Mouse (Mus musculus) neural tube, embryonic 12.5 days (tissue): Measurements from ENCODE around the gene Selenbp1. TPM values are rescaled to one million over a fixed set of nuclear protein-coding genes. Genes with fewer than 3 reads are reported as not detected.
"Not testable (repeated sequence)": the region's sequence is repeated elsewhere in the genome, so short reads cannot be mapped to it uniquely, and the experiment has no call there.

Experiments used
- ATAC-seq: fragments of 200-750 bp; cut with Nextera tagmentation; 2 replicates; pipeline ENCODE4 v1.8.0; 2017; ENCODE audit warnings: low read depth, mild to moderate bottlenecking, moderate TSS enrichment, moderate library complexity; ENCODE audit not compliant: low FRiP score
- H3K27ac ChIP-seq: fragments of 300-500 bp; sonication (generic); 2 replicates; pipeline ENCODE4 v1.5.1; 2016
- H3K27me3 ChIP-seq: fragments of 300-500 bp; sonication (generic); replicated peaks from 2 replicates; pipeline ENCODE4 v1.6.1; 2016; ENCODE audit warnings: mild to moderate bottlenecking
- H3K36me3 ChIP-seq: fragments of 300-500 bp; sonication (generic); 2 replicates; pipeline ENCODE4 v1.6.1; 2016; ENCODE audit warnings: mild to moderate bottlenecking
- H3K4me1 ChIP-seq: fragments of 300-500 bp; sonication (generic); 2 replicates; pipeline ENCODE4 v1.6.1; 2016
- H3K4me2 ChIP-seq: fragments of 300-500 bp; sonication (generic); replicated peaks from 2 replicates; pipeline ENCODE4 v1.6.1; 2016; ENCODE audit warnings: mild to moderate bottlenecking
- H3K4me3 ChIP-seq: fragments of 300-500 bp; sonication (generic); 2 replicates; pipeline ENCODE4 v1.5.1; 2016
- H3K9ac ChIP-seq: fragments of 300-500 bp; sonication (generic); 2 replicates; pipeline ENCODE4 v1.6.1; 2016; ENCODE audit warnings: mild to moderate bottlenecking
- H3K9me3 ChIP-seq: fragments of 300-500 bp; sonication (generic); 2 replicates; pipeline ENCODE4 v1.6.1; 2016; ENCODE audit warnings: mild to moderate bottlenecking
- WGBS: fragments of 180-500 bp; shearing (Covaris S2); methylation state at CpG from one replicate; pipeline ENCODE4 v1.1.7; 2016; 5-methylcytosine and 5-hydroxymethylcytosine counted together
- polyA plus RNA-seq: library from polyadenylated mRNA; unstranded; fragments of >200 nt; fragmentation: Nextera tagmentation; extraction: Ambion mirVana; gene quantifications from 2 replicates; pipeline ENCODE4 v1.2.1, GENCODE M21; 2016

Selenbp1 gene
- polyA plus RNA-seq, 1 experiment from 2014 or later = 9.6 TPM

GRCm38 (mm10) chr3:94936147-94936546, 3.3 kb downstream of the Selenbp1 start:
- not testable (repeated sequence) for H3K9me3 ChIP-seq, H3K27me3 ChIP-seq, H3K36me3 ChIP-seq, H3K9ac ChIP-seq, H3K4me3 ChIP-seq, H3K27ac ChIP-seq, H3K4me2 ChIP-seq, ATAC-seq
- peaks cover 11% of the 10 kb centered on the region; the same call in 1 of the 2 replicates for H3K4me1 ChIP-seq
- 80% methylated on average over 5 of the region's 5 CpGs for WGBS

- H3K27me3 ChIP-seq, H3K4me2 ChIP-seq, H3K4me3 ChIP-seq, H3K9me3 ChIP-seq, H3K27ac ChIP-seq, H3K9ac ChIP-seq, H3K36me3 ChIP-seq, ATAC-seq: not testable (repeated sequence)
- 89% methylated on average over 7 of the region's 7 CpGs for WGBS
- H3K4me1 ChIP-seq = peaks cover 11% of the 10 kb centered on the region; the same call in 1 of the 2 replicates
Observed at GRCm38 (mm10) chr3:94937194-94937593, 4.3 kb downstream of the Selenbp1 start.

DNA sequence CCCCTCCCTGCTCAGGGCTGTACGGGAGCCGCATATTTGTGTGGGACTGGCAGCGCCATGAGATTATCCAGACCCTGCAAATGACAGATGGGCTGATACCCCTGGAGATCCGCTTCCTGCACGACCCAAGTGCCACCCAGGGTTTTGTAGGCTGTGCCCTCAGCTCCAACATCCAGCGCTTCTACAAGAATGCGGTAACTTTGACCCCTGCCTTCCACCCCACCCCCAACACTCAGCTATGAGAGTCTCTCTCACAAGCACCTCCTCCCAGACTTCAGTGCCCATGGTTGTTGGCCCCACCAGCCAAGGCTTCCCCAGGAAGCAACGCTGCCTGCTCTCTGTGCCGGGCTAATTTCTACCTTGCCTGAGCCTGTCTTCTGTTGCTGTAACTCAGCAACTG, 7.2 kb downstream of the Selenbp1 start:
- H3K4me2 ChIP-seq, H3K27me3 ChIP-seq: not testable (repeated sequence)
- 71% methylated on average over 9 of the region's 9 CpGs for WGBS

DNA sequence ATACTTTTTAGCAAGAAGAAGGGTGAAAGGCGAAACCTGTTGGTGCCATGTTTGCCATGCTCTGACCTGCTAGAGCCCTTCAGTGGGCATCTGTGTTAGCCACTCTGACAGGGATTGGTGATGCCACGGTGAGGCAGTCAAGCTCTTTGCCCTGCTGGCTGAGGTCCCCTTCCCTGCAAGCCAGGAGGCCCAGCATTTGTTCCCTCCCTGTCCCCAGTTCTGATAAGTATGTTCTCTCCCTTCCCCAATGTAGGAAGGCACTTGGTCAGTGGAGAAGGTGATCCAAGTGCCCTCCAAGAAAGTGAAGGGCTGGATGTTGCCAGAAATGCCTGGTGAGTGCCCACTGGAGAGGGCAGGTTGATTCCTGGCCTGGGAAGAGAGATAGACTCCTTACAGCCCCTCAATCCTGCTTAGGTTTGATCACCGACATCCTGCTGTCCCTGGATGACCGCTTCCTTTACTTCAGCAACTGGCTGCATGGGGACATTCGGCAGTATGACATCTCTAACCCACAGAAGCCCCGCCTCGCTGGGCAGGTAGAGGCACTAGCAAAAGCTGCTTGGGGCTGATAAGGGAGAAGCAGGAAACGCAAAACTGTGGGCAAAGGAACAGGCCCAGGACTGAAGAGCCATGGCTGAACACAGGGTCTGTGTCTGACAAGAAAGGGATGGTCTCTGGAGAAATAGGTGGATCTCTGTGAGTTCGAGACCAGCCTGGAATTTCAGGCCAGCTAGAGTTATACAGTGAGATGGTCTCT, 9.5 kb downstream of the Selenbp1 start:
- ATAC-seq, H3K4me3 ChIP-seq, H3K9me3 ChIP-seq, H3K4me1 ChIP-seq, H3K36me3 ChIP-seq, H3K4me2 ChIP-seq, H3K9ac ChIP-seq, H3K27me3 ChIP-seq, H3K27ac ChIP-seq: not testable (repeated sequence)
- WGBS = 82% methylated on average over 9 of the region's 9 CpGs

More for the DNA sequence above, 7.2 kb downstream of the Selenbp1 start:
- H3K27ac ChIP-seq, H3K36me3 ChIP-seq, H3K4me3 ChIP-seq, ATAC-seq, H3K9ac ChIP-seq, H3K9me3 ChIP-seq, H3K4me1 ChIP-seq: not testable (repeated sequence)

- H3K4me1 ChIP-seq, H3K4me3 ChIP-seq, H3K9me3 ChIP-seq, H3K36me3 ChIP-seq, H3K4me2 ChIP-seq, H3K27ac ChIP-seq, ATAC-seq, H3K9ac ChIP-seq, H3K27me3 ChIP-seq: not testable (repeated sequence)
- 31% methylated on average over 4 of the region's 4 CpGs for WGBS
Observed at GRCm38 (mm10) chr3:94943706-94944105, 10.8 kb downstream of the Selenbp1 start.

GRCm38 (mm10) chr3:94948066-94948614, 15.3 kb downstream of the Selenbp1 start:
- 77% methylated on average over 3 of the region's 3 CpGs for WGBS
- no peak overlapping the region for H3K4me3 ChIP-seq
- H3K4me2 ChIP-seq = no peak overlapping the region
- no peak overlapping the region for H3K27ac ChIP-seq
- no peaks in the 10 kb centered on the region; the same call in 1 of the 2 replicates for H3K36me3 ChIP-seq
- H3K27me3 ChIP-seq = no peaks in the 10 kb centered on the region
- H3K9me3 ChIP-seq = no peaks in the 10 kb centered on the region
- no peak for ATAC-seq
- no peaks in the 10 kb centered on the region for H3K4me1 ChIP-seq
- no peak overlapping the region for H3K9ac ChIP-seq

DNA sequence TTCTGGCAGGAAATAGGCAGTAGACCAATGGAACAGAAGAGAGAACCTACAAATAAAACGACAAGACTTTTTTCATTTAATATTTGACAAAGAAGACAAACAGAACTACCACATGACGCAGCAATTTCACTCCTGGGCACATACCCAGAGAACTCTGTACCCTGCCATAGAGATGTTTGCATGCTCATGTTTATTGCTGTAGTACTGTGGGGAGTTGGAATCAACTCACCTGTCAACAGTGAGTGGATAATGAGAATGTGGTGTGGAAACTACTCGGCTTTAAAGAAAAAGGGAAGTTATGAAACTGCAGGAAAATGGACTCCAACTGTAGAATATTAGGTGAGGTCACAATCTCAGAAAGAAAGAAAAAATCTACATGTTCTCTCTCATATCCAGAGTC, 16.8 kb downstream of the Selenbp1 start:
- Histone ChIP-seq H3K9me3 (no peaks in the 10 kb centered on the region), H3K4me3 (no peak overlapping the region), H3K4me2 (no peak overlapping the region), H3K36me3 (no peaks in the 10 kb centered on the region; the same call in 1 of the 2 replicates), H3K4me1 (no peaks in the 10 kb centered on the region; the same call in 1 of the 2 replicates), H3K27me3 (no peaks in the 10 kb centered on the region), H3K27ac (no peak overlapping the region), H3K9ac (no peak overlapping the region)
- ATAC-seq = no peak
- 88% methylated on average over 3 of the region's 3 CpGs for WGBS

GRCm38 (mm10) chr3:94952806-94953205, 19.9 kb downstream of the Selenbp1 start:
- WGBS = 76% methylated on average over 5 of the region's 5 CpGs
- Histone ChIP-seq H3K9me3 (no peaks in the 10 kb centered on the region), H3K27ac (no peak overlapping the region), H3K4me2 (peak overlapping the region; percentile 64), H3K4me1 (peaks cover 6% of the 10 kb centered on the region; the same call in 1 of the 2 replicates), H3K4me3 (no peak overlapping the region), H3K36me3 (peaks cover 23% of the 10 kb centered on the region), H3K9ac (no peak overlapping the region), H3K27me3 (no peaks in the 10 kb centered on the region)
- no peak for ATAC-seq

GRCm38 (mm10) chr3:94953384-94953763, 20.5 kb downstream of the Selenbp1 start:
- no peak; the same call in 1 of the 2 replicates for ATAC-seq
- Histone ChIP-seq H3K36me3 (peaks cover 28% of the 10 kb centered on the region), H3K4me1 (peaks cover 6% of the 10 kb centered on the region; the same call in 1 of the 2 replicates), H3K9ac (peak overlapping the region; percentile 35), H3K27ac (0 out of 2 replicates have a peak overlapping the region, but pooled peaks have one; percentile 11), H3K27me3 (no peaks in the 10 kb centered on the region), H3K4me2 (peak overlapping the region; percentile 64), H3K4me3 (peak overlapping the region; percentile 70), H3K9me3 (no peaks in the 10 kb centered on the region)
- WGBS = 23% methylated on average over 9 of the region's 9 CpGs

GRCm38 (mm10) chr3:94953764-94954616, 21.1 kb downstream of the Selenbp1 start, which contains the start of gene Rfx5:
Gene Rfx5 (plus strand): TSS chr3:94954075.
- Histone ChIP-seq H3K27me3 (no peaks in the 10 kb centered on the region), H3K9ac (peak within 1 kb of the TSS; percentile 80), H3K4me3 (peak within 1 kb of the TSS; percentile 70), H3K4me2 (peak within 1 kb of the TSS; percentile 64), H3K36me3 (peaks cover 33% of the 10 kb centered on the region), H3K4me1 (peaks cover 6% of the 10 kb centered on the region; the same call in 1 of the 2 replicates), H3K9me3 (no peaks in the 10 kb centered on the region), H3K27ac (peak within 1 kb of the TSS; percentile 91)
- under 1% methylated on average over 50 of the region's 50 CpGs for WGBS
- ATAC-seq = peak; percentile 97

DNA sequence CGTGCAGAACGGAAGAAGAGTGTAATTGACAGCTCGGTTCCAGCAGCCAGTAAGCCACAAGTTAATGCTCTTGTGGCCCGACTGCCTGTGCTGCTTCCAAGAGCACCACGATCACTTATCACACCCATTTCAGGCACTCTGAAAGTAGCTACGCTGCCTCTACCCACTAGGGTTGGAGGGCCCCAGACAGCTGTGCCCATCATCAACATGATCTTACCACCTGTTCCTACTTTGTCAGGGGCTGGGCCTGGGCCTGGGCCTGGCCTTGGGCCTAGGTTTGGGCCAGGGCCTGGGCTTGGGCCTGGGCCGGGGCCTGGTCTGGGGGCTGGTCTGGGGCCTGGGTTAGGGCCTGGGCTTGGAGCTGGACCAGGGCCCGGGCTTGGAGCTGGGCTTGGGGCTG, 25.4 kb downstream of the Selenbp1 start:
- WGBS = 95% methylated on average over 8 of the region's 8 CpGs
- no peak overlapping the region for H3K9ac ChIP-seq
- no peak overlapping the region for H3K27ac ChIP-seq
- peaks cover 6% of the 10 kb centered on the region; the same call in 1 of the 2 replicates for H3K4me1 ChIP-seq
- H3K4me3 ChIP-seq = no peak overlapping the region
- ATAC-seq = no peak
- no peak overlapping the region for H3K4me2 ChIP-seq
- no peaks in the 10 kb centered on the region for H3K9me3 ChIP-seq
- no peaks in the 10 kb centered on the region for H3K27me3 ChIP-seq
- H3K36me3 ChIP-seq = peaks cover 37% of the 10 kb centered on the region

- Histone ChIP-seq H3K27ac (no peak overlapping the region), H3K4me2 (no peak overlapping the region), H3K9me3 (no peaks in the 10 kb centered on the region), H3K4me1 (peaks cover 5% of the 10 kb centered on the region; the same call in 1 of the 2 replicates), H3K9ac (0 out of 2 replicates have a peak overlapping the region, but pooled peaks have one; percentile 9), H3K4me3 (no peak overlapping the region), H3K27me3 (no peaks in the 10 kb centered on the region), H3K36me3 (peaks cover 37% of the 10 kb centered on the region)
- no peak for ATAC-seq
- 60% methylated on average over 8 of the region's 8 CpGs for WGBS
Observed at GRCm38 (mm10) chr3:94959871-94960270, 27.0 kb downstream of the Selenbp1 start.
